Mouse (Mus musculus): ENCODE measurements at regions not wholly inside any gene's neighbourhood (a gene's known extent, or its start where the extent isn't known, plus 50 kb on each side); places are given as distances from the start of the nearest gene placed in this dataset.
"Not testable (repeated sequence)": the region's sequence is repeated elsewhere in the genome, so short reads cannot be mapped to it uniquely, and the experiment has no call there.

DNA sequence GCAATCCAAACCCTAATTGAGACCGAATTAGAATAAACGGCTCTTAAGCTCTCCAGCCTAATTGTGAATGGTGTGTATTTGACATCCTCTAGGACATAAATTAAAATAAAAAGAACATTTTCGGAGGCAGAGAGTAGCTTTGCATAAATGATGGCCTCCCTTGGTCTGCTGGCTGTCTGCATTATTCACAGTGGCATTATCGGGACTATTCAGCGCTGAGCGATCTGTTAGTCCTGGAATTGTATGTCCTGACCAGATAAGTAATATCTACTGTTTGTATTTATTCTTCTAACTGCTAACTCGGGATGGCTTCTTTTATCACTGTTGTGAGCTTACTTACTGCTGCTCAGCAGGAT is 299.6 kb downstream of the Chl1 start:
- DNase-seq (ENCODE audit: low read depth, low spot score): no peak

DNA sequence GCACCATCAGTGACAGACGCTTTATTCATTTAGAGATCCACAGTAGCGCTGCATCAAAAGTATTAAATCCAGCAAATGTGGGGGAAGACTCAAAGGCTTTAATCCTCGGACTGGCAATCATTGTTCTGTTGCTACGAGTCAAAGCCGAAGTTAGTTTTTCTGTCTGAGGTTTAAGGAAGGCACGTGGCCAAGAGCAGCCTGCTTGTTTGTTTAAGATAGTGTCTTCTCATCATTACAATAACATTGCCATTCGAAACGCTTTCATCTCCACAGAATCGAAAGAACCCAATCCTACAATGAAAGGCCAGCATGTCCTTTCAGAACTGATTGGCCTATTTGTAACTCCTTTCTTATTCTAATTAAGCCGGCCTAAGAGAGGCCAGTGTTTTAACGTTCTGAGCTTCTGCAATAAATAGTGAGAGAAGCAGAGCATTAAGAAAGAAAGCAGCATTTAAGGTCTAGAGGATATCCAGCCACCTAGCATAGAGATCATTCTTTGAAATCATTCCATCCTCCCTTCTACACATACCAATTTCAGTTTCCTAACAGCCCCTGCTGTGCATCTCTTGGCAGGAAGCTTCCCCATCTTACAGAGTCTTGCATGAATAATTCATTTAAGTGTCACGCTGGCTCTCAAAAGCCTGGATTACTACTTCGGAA is 300.1 kb downstream of the Chl1 start:
- DNase-seq (ENCODE audit: low read depth, low spot score): no peak

DNA sequence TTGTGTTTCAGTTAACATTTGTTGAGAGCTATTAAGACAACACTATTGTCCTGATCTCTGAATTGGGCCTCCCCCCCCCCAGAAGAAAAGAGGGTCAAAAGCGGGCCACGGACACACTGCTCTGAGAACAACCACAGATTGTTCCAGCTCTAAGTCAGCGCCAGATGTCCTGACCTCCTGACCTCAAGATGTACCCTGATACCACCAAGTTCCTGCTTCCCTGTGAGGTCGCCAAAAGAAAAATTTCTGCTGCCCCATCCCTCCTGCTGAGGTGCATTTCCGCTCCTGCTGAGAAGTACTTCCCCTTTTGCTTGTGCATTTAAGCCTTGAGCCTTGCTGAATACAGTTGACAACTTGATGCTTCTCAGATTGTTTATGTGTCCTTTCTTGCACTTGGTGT is 306.0 kb downstream of the Chl1 start:
- not testable (repeated sequence) for DNase-seq (ENCODE audit: low read depth, low spot score)

DNA sequence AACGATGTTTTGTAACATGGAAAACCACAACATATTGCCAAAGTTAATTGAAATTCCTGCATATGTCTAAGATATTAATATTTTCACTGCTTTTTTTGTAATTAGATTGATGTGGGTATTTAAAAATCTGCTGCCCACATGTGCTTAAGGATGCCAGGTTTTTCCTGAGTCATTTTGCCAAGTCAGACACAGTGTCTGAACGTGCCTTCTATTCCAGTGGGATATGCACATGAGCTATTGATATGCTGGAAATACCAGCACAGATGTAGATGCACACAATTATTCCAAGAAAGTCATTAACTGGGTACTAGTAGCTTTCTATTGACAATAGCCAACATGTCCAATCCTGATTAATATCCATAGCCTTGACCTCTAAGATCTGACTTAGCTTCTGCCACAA is 315.7 kb downstream of the Chl1 start:
- DNase-seq (ENCODE audit: low read depth, low spot score): no peak

DNA sequence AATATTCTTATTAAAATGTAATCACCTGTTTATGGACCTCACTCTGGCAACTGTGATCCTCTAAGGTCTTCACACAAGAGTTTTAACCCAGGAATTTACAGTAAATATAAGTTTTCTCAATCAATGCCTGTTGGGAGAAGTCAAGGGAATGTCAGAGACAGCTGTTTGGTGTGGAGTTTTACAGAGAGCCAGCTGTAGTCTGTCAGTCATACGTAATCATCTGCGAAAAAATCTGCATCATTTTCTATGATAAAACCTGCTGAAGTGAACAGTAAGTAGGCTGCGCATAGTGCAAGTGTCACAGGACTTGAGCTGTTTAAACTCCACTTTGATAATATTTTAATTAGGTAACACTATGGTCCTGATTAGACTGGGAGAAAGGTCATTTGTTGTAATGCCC is 317.2 kb downstream of the Chl1 start:
- no peak for DNase-seq (ENCODE audit: low read depth, low spot score)

DNA sequence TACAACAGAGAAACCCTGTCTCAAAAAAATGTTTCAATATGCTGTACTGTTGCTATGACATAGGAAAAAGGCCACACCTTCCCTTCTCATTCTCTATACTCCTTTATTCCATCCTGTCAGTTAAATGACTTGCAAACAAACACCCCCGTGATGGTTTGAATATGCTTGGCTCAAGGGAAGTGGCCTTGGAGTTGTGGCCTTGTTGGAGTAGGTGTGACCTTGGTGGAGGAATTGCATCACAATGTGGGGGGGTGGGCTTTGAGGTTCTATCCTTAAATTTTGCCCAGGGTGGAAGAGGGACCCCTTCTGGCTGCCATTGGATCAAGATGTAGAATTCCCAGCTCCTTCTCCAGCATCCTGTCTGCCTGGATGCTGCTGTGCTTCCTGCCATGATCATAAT is 318.5 kb downstream of the Chl1 start:
- no peak for DNase-seq (ENCODE audit: low read depth, low spot score)

DNA sequence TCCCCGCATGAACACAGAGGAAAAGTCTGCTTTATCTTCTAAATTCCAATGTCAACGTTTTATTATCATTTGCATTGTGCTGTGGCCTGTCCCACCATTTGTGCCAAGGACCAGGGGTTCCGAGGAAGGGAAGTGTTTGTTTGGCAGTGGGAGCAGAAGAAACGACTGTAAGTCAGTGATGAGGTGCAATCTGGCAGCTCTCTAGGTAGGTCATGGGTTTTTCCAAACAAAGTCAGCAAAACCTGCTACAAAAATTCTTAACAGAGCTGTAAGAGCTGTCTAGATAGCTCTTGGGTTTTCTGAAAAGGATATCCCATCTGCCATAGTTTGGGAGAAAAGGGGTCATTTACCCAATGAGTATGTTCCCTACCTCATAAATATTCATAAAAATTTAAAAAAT is 321.9 kb downstream of the Chl1 start:
- DNase-seq (ENCODE audit: low read depth, low spot score): no peak

DNA sequence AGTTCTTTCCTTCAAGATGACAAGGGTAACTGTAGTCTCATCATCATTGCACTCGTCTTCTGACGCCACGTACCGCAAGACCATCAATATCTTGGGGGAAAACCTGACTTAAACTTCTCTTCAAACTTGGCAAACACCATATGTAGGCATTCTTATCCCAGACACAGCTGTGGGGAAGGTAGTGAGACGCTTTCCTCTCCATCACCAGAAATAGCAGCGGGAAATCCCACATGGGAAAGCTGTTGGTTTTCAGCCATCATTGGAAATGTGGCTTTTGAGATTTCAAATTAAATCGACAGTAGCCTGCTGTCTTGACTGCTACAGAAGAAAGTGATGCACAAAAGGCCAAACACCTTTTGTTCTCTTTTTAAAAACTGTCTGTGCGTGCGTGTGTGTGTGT is 322.4 kb downstream of the Chl1 start:
- no peak for DNase-seq (ENCODE audit: low read depth, low spot score)

DNA sequence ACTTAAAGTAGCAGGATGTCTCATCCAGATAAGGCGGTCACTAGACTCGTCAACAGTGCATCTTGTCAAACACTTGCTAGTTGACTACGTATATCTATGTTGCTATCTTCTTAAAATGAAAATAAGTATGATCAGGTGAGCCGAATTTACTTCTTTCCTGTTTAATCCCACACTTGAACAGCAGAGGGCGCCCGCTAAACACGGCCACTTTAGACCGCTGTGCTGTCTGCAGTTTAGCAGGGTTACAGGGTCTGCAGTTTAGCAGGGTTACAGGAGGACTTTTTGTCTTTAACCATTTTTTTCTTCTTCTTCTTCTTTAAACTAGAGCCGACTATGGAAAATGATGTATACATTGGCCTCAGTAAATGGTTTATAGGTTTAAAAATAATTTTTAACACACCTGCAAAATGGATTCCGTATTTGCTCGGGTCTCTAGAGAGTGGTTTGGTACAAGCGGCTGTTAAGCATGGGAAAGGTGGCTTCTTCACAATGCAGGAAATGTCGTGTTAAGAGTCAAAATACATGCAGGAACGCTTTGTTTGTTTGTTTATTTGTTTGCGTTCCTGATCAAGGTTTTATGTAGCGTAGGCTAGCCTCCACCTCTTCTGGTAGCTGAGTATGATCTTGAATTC is 323.2 kb downstream of the Chl1 start:
- peak; percentile 17 for DNase-seq (ENCODE audit: low read depth, low spot score)

DNA sequence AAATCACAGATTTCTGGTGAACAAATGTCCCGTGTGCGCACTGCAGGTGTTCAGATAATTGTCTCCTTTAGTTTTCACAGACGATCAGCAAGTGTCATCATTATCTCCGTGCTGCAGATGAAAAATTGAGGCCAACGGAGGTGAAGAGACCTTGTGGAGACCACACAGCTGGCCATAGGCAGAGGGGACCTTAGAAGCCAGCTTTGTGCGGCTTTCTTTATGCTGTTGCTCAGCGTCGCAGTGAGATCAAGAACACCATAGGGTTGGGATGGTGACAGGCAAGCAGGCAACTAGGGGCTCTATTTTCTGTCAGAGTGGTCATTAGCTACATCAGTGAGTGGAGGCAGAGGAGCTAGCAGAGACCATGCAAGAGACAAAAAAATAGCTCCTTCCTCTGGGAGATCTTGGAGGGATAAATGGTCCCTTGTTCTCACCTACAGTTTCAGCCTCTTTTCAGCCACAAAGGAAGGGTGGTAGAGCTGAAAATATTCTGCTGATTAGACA is 324.4 kb downstream of the Chl1 start:
- no peak for DNase-seq (ENCODE audit: low read depth, low spot score)

DNA sequence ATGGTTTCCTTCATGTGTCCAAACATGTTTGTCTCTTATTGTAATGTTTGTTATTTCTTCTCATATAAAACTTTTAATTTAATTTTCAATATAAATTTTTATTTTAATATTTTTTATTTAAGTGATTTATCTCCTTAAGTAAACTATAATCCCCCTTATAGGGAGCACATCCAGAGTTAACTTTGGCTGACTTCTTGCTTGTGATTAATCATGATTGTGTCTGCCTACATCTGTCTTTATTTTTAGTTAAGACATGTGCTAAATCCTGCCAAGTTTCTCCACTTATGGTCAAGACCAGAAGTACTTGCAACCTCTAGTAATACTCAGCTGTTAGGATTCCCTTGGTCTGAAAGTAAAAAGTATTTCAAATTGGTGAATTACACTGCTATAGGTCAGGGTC is 349.4 kb downstream of the Chl1 start:
- DNase-seq (ENCODE audit: low read depth, low spot score): no peak

DNA sequence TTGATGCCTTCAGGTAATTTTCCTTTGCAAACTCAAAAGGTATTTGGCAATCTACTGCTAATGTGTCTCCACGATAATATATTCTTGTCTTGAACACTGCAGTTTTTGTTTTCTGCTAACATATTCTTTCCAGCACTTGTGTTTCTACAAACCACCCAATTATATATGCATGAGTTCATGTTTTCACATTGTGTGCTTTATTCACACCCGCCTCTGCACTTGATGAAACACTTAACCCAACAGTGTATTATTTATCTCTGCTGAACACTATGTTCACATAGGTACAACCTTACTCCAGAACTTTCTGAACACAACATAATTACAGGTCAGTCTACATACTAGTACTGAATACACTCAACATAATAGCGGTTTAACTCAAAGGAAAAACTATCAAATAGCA is 383.1 kb downstream of the Chl1 start:
- DNase-seq (ENCODE audit: low read depth, low spot score): no peak

DNA sequence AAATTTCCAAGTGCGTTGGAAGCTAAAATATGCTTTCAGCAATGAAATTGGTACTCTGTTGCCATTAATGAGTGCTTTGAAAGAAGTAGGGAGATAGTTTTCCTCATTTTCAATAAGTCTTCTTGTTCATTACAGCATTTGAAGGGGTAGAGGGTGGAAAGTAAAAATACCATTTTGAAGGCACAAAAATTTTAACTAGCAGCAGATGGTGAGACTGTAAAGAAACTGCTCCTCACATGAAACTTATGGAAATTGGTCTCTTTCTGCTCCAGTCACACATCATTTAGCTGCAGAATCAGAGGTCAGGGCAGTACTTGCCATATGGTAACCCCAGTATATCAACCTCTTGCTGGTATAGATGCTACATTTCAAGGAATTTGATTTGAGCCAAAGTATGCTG is 414.1 kb downstream of the Chl1 start:
- no peak for DNase-seq (ENCODE audit: low read depth, low spot score)

DNA sequence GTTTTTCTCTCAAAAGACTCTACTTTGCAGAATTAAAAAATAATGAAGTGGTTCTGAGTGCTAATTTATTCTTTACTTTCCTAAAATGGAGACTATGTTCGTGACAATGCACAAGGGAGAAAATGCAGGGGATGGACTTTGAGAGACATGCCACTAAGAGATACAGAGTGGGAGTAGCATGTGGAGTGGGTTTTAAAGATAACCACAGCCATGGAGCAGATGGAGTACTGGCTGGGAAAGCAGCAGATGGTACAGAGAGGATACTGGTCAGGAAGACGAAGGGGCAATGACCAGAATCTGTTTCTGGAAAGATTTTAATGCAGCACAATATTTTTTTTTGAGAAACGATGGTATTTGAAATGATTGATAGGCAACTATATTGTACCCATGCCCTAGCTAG is 416.7 kb downstream of the Chl1 start:
- no peak for DNase-seq (ENCODE audit: low read depth, low spot score)

DNA sequence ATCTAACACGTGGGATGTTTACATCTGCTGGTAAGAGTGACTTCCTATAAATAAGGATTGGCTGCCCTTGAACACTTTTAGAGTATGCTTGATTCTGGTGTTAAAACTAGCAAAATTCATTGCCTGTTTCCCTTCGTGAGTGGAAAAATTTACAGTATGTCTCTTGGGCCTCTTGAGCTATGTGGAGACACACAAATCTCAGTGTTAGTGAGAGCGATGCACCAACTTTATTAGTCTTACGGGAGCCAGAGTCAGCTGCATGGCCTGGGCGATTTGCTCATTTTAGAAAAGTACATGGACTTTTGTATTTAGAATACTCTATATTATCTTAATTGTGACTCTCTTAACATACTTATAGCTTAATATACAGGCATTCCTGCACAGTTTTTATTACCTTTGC is 430.0 kb downstream of the Chl1 start:
- DNase-seq (ENCODE audit: low read depth, low spot score): no peak

DNA sequence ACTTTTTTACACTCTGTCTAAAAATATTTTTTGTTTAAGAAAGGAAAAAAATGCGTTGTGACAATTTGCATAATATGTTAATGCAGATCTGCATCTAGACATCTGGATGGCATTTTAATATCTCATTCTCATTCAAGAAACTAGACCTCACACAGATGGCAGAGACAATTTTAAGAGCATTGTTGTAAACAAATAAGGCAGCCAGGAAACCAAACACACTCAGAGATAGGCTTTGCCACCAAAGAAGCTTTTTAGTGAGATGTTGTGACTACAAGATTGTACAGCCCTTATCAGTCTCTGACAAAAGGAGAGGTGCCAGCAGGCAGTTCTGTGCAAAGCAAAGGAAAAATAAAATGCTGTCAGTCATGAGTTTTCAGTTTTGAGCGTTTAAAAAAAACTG is 434.0 kb downstream of the Chl1 start:
- DNase-seq (ENCODE audit: low read depth, low spot score): no peak

DNA sequence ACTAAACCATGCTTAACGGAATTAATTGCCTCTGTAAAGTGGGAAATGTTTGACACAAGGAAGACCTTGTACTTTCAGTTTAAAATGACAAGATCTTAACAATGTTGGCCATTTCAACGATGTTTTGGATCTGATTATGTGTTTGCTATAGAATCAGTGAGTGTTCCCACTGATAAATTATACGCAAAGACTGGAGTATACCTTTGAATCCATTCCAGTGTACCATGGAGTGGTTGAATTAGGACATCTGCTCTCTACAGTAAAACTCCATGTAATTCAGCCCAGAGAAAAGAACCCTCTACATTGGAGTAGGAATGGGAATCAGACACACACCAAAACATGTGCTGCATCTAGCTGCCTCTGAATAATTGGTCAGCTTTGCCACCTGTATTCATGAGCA is 437.1 kb downstream of the Chl1 start:
- no peak for DNase-seq (ENCODE audit: low read depth, low spot score)

DNA sequence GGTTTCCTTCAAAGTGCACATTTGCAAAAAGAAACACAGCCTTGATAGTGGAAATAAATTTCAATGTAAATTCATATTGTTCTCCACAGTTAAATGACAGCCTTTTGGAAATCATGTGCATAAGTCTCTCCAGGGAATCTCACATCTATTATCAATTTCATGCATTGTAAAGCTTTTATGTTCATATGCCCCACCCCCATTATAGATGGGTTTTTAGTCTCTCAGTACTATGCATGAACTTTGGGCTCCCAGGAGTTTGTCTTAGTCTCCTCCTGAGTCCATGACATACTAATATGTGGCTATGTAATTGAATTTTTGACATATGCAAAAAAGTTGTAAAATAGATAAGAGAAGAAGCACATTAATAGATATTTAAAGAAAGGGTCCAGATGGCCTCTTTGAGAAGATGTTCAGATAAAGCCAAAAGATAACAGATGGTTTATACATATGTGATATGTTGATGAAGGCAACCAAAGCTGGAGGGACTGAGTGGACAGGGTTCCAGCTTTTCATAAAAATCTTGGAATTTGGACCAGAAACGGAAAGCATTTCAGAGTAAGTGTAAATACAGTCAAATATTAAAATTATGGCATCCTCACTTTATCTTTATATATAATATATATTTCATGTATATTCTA is 442.9 kb downstream of the Chl1 start:
- DNase-seq (ENCODE audit: low read depth, low spot score): no peak

DNA sequence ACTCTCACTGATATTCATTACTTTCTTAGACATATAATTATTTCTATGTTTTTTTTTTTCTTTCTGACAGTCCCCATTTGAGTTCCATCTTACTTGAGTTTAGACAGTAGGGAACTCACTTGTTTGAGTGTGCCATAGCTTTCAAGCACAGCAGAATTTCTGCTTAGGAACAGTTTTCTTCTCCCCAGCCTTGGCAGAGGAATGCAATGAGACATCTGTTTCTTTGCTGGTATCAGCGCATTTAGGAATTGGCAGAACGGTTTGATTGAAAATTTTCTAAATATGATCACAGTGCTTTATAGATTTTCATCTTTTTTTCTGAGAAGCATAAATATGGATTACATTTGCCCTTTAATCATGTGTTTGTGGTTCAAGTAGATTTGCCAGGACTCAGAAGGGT is 448.6 kb downstream of the Chl1 start:
- no peak for DNase-seq (ENCODE audit: low read depth, low spot score)

DNA sequence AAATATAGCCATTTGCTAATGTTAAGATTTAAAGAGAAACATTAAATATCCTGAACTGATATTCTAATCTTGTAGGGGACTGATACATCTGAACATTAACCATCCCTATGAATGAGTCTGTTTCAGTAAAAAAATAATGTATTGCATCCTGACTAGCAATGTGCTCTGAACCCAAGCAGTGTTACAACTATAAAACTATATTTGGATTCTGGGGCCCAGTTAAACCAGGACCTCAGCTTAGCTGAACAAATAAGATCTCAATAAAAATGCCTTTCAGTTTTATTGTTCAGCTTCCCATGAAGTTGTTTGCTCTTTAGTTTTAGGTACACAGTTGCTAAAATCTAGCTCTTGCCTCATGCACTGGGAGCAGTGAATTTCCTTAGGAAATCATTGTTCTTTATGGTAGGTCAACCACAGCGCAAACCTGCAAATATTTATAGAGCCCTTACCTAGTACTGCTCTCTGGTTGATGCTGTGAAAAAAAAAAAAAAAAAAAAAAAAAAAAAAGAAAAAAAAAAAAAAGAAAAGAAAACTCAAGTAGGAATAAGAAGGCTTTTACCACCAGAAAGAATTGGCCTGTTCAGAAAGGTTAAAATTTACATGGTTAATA is 457.5 kb downstream of the Chl1 start:
- no peak for DNase-seq (ENCODE audit: low read depth, low spot score)

DNA sequence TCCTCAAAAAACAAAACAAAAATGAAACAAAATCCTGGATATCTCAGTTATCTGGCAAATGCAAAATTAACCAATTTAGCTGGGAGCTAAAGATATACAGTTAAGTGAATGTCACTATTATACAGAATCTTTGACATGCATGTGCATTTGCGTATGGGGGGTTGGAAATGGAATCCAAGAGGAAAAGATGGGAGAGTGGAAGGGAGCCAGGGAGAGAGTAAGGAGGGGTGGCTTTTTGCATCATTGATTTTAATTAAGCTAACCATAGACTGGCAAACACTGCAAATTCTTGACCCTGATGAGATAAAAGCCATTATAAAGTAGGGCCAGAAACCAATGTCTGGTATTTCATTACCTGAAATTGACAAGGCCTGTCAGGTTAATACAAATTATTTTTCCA is 488.8 kb downstream of the Chl1 start:
- DNase-seq (ENCODE audit: low read depth, low spot score): no peak

DNA sequence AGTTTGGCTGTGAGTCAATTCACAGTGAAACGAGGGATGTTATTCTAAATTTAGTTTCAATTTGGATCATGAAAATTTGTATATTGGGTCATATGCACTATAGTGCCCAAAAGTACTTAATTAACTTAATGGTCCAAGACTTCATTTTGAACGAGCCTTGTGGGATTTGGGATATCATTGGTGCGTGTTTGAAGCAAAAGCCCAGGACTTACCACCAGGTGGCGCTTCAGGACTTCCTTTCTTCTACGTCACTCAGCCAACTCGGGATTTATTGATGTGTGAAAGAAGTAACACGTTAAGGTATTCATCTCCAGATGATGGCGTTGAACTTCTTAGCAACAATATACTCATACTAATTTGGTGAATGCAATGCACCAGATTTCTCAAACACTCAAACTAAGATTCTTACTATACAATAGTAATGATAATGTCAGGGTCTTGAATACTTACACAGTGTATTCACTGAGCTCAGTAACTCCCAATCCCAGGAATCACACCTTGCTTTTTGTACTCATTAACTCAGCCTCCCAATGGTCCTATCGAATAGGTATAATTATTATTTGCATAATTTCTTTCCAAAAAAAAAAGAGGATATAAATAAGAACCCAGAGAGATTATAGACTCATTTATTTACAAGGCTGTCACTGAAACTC is 464.0 kb upstream of the Cntn6 start:
- DNase-seq (ENCODE audit: low read depth, low spot score): peak; percentile 2
